Mouse (Mus musculus) stomach, embryonic 14.5 days (tissue): ENCODE measurements around the gene Zfp689. TPM values are rescaled to one million over a fixed set of nuclear protein-coding genes. Genes with fewer than 3 reads are reported as not detected.
"Not testable (repeated sequence)": the region's sequence is repeated elsewhere in the genome, so short reads cannot be mapped to it uniquely, and the experiment has no call there.

Experiments
- ATAC-seq: fragments of 200-750 bp; cut with Nextera tagmentation; 2 replicates; pipeline ENCODE4 v1.8.0; 2017; ENCODE audit warnings: low read depth, moderate TSS enrichment; ENCODE audit not compliant: insufficient number of reproducible peaks, insufficient read depth, low FRiP score
- H3K27ac ChIP-seq: fragments of 300-500 bp; sonication (generic); 2 replicates; pipeline ENCODE4 v1.5.1; 2014; ENCODE audit warnings: mild to moderate bottlenecking, low read length, moderate library complexity, mixed read lengths
- H3K27me3 ChIP-seq: fragments of 300-500 bp; sonication (generic); 2 replicates; pipeline ENCODE4 v1.6.1; 2014; ENCODE audit warnings: low read length, control low read depth, mixed read lengths; ENCODE audit not compliant: control insufficient read depth, insufficient read depth
- H3K36me3 ChIP-seq: fragments of 300-500 bp; sonication (generic); 2 replicates; pipeline ENCODE4 v1.6.1; 2014; ENCODE audit warnings: mild to moderate bottlenecking, control low read depth, low read length, moderate library complexity, mixed read lengths; ENCODE audit not compliant: control insufficient read depth, insufficient read depth
- H3K4me1 ChIP-seq: fragments of 300-500 bp; sonication (generic); 2 replicates; pipeline ENCODE4 v1.6.1; 2014; ENCODE audit warnings: low read length, control low read depth, mixed read lengths; ENCODE audit not compliant: control insufficient read depth, insufficient read depth
- H3K4me2 ChIP-seq: fragments of 300-500 bp; sonication (generic); replicated peaks from 2 replicates; pipeline ENCODE4 v1.6.1; 2014; ENCODE audit warnings: low read depth, low read length, control low read depth
- H3K4me3 ChIP-seq: fragments of 300-500 bp; sonication (generic); 2 replicates; pipeline ENCODE4 v1.5.1; 2014; ENCODE audit warnings: low read depth, low read length, control low read depth
- H3K9ac ChIP-seq: fragments of 300-500 bp; sonication (generic); replicated peaks from 2 replicates; pipeline ENCODE4 v1.6.1; 2014; ENCODE audit warnings: low read depth, mild to moderate bottlenecking, control low read depth, low read length, moderate library complexity, mixed read lengths
- H3K9me3 ChIP-seq: fragments of 300-500 bp; sonication (generic); 2 replicates; pipeline ENCODE4 v1.6.1; 2016; ENCODE audit warnings: low read depth, low read length, control low read depth; ENCODE audit not compliant: control insufficient read depth
- WGBS: fragments of 180-500 bp; shearing (Covaris S2); extraction: QIAGEN DNeasy Blood & Tissue Kit; methylation state at CpG from one replicate; pipeline ENCODE4 v1.1.7; 2014; 5-methylcytosine and 5-hydroxymethylcytosine counted together
- polyA plus RNA-seq: library from polyadenylated mRNA; unstranded; fragments of >200 nt; fragmentation: Nextera tagmentation; extraction: Ambion mirVana; gene quantifications from 2 replicates; pipeline ENCODE4 v1.2.1, GENCODE M21; 2014

Gene Zfp689
- polyA plus RNA-seq, 1 experiment from 2014 or later, result 9.1 TPM

DNA sequence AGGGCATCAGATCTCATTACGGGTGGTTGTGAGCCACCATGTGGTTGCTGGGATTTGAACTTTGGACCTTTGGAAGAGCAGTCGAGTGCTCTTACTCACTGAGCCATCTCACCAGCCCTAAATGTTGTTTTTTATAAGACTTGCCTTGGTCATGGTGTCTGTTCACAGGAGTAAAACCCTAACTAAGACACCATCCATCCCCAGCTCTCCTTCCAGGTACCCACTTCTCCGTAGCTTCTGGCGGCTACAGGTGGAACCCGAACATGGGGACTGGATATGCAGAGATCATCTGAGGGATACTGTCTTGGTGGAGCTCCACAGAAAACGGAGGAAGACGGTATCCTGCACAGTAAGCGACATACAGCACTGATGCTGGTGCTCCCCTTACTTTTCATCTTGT, 10.4 kb upstream of the Zfp689 start, which contains the start of gene Prr14:
Gene Prr14, plus strand, starts transcription at position 301 of the 400 bp plus-strand sequence.
- H3K4me1 ChIP-seq, H3K27me3 ChIP-seq, ATAC-seq, H3K9ac ChIP-seq, H3K4me2 ChIP-seq, H3K27ac ChIP-seq, H3K4me3 ChIP-seq, H3K9me3 ChIP-seq: not testable (repeated sequence)
- H3K36me3 ChIP-seq, result peaks cover 26% of the 10 kb centered on the region; the same call in 1 of the 2 replicates
- WGBS, result 98% methylated on average over 8 of the region's 8 CpGs

DNA sequence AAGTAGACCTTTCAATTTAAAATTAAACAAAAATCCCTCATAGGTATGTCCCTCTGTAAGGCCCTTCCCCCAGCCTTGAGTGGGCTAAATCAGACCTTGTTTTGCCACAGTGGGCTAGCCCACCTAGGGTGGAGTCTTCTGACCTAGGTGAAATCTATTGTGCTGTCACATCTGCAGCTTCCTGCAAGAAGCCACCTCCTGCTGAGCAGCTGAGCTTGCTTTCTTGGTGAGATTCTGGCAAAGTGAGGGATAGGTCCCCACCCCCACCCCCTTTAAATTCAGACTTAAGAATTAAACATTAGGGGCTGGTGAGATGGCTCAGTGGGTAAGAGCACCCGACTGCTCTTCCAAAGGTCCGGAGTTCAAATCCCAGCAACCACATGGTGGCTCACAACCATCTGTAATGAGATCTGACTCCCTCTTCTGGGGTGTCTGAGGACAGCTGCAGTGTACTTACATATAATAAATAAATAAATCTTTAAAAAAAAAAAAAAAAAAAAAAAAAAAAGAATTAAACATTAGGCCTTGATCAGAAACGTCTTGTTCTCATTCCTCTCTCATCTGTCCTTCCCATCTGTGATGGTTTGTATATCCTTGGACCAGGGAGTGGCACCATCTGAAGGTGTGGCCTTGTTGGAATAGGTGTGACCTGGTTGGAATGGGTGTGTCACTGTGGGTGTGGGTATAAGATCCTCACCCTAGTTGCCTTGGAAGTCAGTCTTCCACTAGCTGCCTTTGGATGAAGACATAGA, 9.6 kb upstream of the Zfp689 start:
- not testable (repeated sequence) for H3K4me2 ChIP-seq, H3K27ac ChIP-seq, H3K9me3 ChIP-seq, H3K4me1 ChIP-seq, H3K27me3 ChIP-seq, ATAC-seq, H3K4me3 ChIP-seq, H3K9ac ChIP-seq
- peaks cover 26% of the 10 kb centered on the region; the same call in 1 of the 2 replicates for H3K36me3 ChIP-seq
- 88% methylated on average over 3 of the region's 3 CpGs for WGBS

DNA sequence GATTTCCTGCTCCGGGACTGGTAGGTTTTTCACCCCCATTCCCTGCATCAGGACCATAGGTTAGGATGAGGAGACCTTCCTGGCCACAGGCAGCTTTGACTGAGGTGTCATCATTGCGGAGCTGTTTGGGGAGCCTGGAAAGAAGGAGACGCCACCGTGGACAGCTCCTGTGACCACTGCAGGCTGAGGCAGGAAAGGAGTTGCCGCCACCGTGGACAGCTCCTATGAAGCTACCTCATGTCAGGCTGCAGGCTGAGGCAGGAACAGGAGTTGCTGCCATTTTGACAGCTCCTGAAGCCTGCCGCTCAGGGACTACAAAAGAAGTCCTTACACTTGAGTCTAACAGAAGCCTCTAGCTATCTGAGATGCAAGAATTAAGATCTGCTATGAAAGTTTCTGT, 5.9 kb upstream of the Zfp689 start:
- no peak overlapping the region for H3K9ac ChIP-seq
- H3K36me3 ChIP-seq, result peaks cover 22% of the 10 kb centered on the region; the same call in 1 of the 2 replicates
- no peak for ATAC-seq
- H3K9me3 ChIP-seq, result 0 out of 2 replicates have a peak, but pooled peaks cover 3% of the 10 kb centered on the region
- H3K4me2 ChIP-seq, result no peak overlapping the region
- peaks cover 13% of the 10 kb centered on the region for H3K4me1 ChIP-seq
- WGBS, result 92% methylated on average over 7 of the region's 7 CpGs
- H3K27ac ChIP-seq, result no peak overlapping the region
- H3K4me3 ChIP-seq, result no peak overlapping the region
- H3K27me3 ChIP-seq, result no peaks in the 10 kb centered on the region

DNA sequence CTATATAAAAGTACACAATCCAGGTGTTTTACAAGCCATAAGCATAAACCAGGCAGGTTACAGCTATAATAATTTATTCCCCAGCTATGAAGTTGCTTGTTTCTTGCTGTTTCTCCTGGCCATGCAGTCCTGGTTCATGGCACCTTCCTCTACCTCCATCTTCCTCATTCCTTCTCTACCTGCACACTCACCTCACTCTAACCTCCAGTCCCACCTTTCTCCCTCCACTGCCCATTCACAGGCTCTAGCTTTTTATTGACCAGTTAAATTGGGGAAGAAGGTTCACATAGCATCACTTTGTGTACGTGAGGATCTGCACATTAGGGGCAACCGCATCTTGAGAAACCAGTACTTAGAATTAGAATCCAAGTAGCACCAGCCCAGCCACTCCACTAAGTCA, 4.1 kb upstream of the Zfp689 start:
- no peak overlapping the region for H3K4me3 ChIP-seq
- no peak for ATAC-seq
- peaks cover 17% of the 10 kb centered on the region for H3K4me1 ChIP-seq
- no peaks in the 10 kb centered on the region for H3K27me3 ChIP-seq
- no peak overlapping the region for H3K9ac ChIP-seq
- peaks cover 22% of the 10 kb centered on the region; the same call in 1 of the 2 replicates for H3K36me3 ChIP-seq
- no peak overlapping the region for H3K4me2 ChIP-seq
- H3K9me3 ChIP-seq, result 0 out of 2 replicates have a peak, but pooled peaks cover 3% of the 10 kb centered on the region
- H3K27ac ChIP-seq, result no peak overlapping the region
- WGBS, result 97% methylated on average over 2 of the region's 2 CpGs

DNA sequence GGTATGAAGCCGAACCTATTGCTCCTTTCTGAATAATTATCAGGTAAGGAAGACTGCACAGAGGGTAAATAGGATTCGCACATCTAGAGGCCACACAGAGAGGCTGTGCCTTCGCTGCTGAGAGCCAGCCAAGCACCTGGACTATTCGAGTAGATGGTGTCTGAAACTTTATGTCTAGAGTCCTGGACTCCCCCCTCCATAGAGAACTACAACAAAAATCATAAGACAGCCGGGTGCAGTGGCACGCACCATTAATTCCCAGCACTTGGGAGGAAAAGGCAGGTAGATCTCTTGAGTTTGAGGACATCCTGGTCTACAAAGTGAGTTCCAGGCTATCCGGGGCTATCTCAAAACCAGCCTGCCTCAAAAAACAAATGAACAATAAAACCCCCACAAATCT, 1.0 kb upstream of the Zfp689 start:
- Histone ChIP-seq H3K27ac (no peak overlapping the region), H3K4me1 (peaks cover 17% of the 10 kb centered on the region), H3K27me3 (no peaks in the 10 kb centered on the region), H3K4me3 (peak overlapping the region; percentile 96), H3K9ac (0 out of 2 replicates have a peak overlapping the region, but pooled peaks have one; percentile 1), H3K9me3 (no peaks in the 10 kb centered on the region), H3K36me3 (0 out of 2 replicates have a peak, but pooled peaks cover 5% of the 10 kb centered on the region), H3K4me2 (peak overlapping the region; percentile 70)
- ATAC-seq, result no peak
- 84% methylated on average over 7 of the region's 7 CpGs for WGBS

DNA sequence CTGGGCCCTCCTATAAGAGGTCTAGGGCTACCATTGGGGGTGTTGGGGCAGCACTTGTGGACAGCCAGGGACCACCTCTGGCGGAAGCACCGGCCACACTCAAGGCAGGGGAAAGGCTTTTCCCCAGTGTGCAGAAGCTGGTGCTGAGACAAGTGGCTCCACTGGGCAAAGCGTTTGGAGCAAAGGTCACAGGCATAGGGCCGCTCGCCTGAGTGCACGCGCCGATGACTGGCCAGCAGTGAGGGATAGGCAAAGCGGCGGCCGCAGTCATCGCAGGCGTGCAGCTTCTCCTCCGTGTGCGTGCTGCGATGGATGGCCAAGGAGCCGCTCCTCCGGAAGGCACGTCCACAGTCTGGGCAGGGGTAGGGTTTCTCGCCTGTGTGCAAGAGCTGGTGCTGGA, 5.0 kb downstream of the Zfp689 start:
- Histone ChIP-seq H3K4me1 (no peaks in the 10 kb centered on the region), H3K4me2 (no peak overlapping the region), H3K4me3 (no peak overlapping the region), H3K27me3 (no peaks in the 10 kb centered on the region), H3K27ac (no peak overlapping the region), H3K9me3 (no peaks in the 10 kb centered on the region), H3K9ac (no peak overlapping the region), H3K36me3 (peaks cover 25% of the 10 kb centered on the region)
- ATAC-seq, result no peak
- WGBS, result 94% methylated on average over 20 of the region's 20 CpGs

DNA sequence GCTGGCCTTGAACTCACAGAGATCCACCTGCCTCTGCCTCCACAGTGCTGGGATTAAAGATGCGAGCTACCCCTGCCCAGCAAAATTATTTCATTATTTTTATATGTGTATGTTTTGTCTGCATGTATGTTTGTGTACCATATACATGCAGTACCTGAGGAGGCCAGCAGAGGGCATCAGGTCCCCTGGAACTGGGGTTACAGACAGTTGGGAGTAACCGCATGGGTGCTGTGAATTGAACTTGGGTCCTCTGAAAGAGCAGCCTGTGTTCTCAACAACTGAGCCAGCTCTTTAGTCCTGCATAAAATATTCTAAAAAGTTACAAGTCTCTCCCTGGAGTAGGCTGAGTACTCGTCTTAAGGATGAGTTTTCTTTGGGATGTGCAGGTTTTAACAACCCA, 11.2 kb downstream of the Zfp689 start:
- Histone ChIP-seq H3K27ac (no peak overlapping the region), H3K36me3 (peaks cover 7% of the 10 kb centered on the region; the same call in 1 of the 2 replicates), H3K4me1 (no peaks in the 10 kb centered on the region), H3K9ac (no peak overlapping the region), H3K27me3 (no peaks in the 10 kb centered on the region), H3K4me3 (no peak overlapping the region), H3K9me3 (peaks cover 7% of the 10 kb centered on the region; the same call in 1 of the 2 replicates), H3K4me2 (no peak overlapping the region)
- WGBS, result 87% methylated on average over 3 of the region's 3 CpGs
- no peak for ATAC-seq

DNA sequence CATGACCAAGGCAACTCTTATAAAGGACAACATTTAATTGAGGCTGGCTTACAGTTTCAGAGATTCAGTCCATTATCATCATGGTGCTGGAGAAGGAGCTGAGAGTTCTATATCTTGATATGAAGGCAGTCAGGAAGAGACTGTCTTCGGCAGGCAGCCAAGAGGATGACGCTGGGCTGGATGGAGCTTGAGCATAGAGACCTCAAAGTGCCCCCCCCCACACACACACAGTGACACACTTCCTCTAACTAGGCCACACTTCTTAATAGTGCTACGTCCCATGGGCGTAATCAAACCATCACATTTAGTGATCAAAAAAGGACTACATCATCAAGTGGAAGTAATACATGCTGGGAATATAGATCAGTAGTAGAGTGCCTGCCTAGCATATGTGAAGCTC, 13.8 kb downstream of the Zfp689 start:
- H3K27ac ChIP-seq, result no peak overlapping the region
- H3K4me1 ChIP-seq, result no peaks in the 10 kb centered on the region
- H3K4me2 ChIP-seq, result no peak overlapping the region
- H3K4me3 ChIP-seq, result no peak overlapping the region
- H3K27me3 ChIP-seq, result no peaks in the 10 kb centered on the region
- peaks cover 7% of the 10 kb centered on the region; the same call in 1 of the 2 replicates for H3K9me3 ChIP-seq
- H3K36me3 ChIP-seq, result no peaks in the 10 kb centered on the region
- WGBS, result 87% methylated on average over 4 of the region's 4 CpGs
- no peak for ATAC-seq
- no peak overlapping the region for H3K9ac ChIP-seq
